Mouse (Mus musculus) CH12.LX (cell line): ENCODE results near the gene Pi16. TPM values are rescaled to one million over a fixed set of nuclear protein-coding genes. Genes with fewer than 3 reads are reported as not detected.

ENCODE experiments used
- DNase-seq: peaks from one replicate; pipeline ENCODE4 v3.0.0-alpha.2; 2013; ENCODE audit errors: extremely low read depth
- H3K27ac ChIP-seq: 2 replicates; pipeline ENCODE4 v1.5.1; 2012; ENCODE audit warnings: low read depth, mild to moderate bottlenecking, control low read depth, moderate library complexity; ENCODE audit not compliant: insufficient read depth
- H3K27me3 ChIP-seq: replicated peaks from 2 replicates; pipeline ENCODE3; 2012; ENCODE audit warnings: inconsistent platforms
- H3K36me3 ChIP-seq, 2 experiments: replicated peaks in 1 of 2; 2 replicates each; pipeline versions ENCODE3 to v1.6.1; 2012; ENCODE audit warnings: inconsistent platforms in 1 of 2, low read length in 1 of 2, mild to moderate bottlenecking in 1 of 2, mixed read lengths in 1 of 2, moderate library complexity in 1 of 2; ENCODE audit not compliant: control insufficient read depth in 1 of 2, insufficient read depth in 1 of 2
- H3K4me1 ChIP-seq, 2 experiments: 2 replicates each; pipeline ENCODE4 v1.6.1; 2012; ENCODE audit warnings: inconsistent platforms in 1 of 2, moderate library complexity in 1 of 2; ENCODE audit not compliant: insufficient read depth in 2 of 2, control insufficient read depth in 1 of 2
- H3K4me2 ChIP-seq: 2 replicates; pipeline ENCODE4 v1.6.1; 2012; ENCODE audit warnings: low read depth, mild to moderate bottlenecking, control low read depth; ENCODE audit not compliant: poor library complexity, insufficient read depth, severe bottlenecking
- H3K4me3 ChIP-seq, 3 experiments: fragments of 150-350 bp in 1 of 3; sonication (generic) in 1 of 3; replicated peaks in 1 of 3; 2 replicates each; pipeline versions ENCODE3 to v1.5.1; 2011 to 2012; ENCODE audit warnings: low read depth in 2 of 3, low read length in 2 of 3, mild to moderate bottlenecking in 2 of 3, moderate library complexity in 2 of 3, control low read depth in 1 of 3, improper control_type of control experiment in 1 of 3, inconsistent platforms in 1 of 3, mixed read lengths in 1 of 3; ENCODE audit not compliant: poor library complexity in 1 of 3
- H3K79me2 ChIP-seq: replicated peaks from 2 replicates; pipeline ENCODE4 v1.6.1; 2012; ENCODE audit warnings: mild to moderate bottlenecking, moderate library complexity; ENCODE audit not compliant: control insufficient read depth, poor library complexity, insufficient read depth, severe bottlenecking; ENCODE audit errors: extremely low read depth
- H3K9ac ChIP-seq: 2 replicates; pipeline ENCODE4 v1.6.1; 2012; ENCODE audit warnings: low read depth, mild to moderate bottlenecking, control low read depth, moderate library complexity; ENCODE audit not compliant: insufficient read depth
- H3K9me3 ChIP-seq: replicated peaks from 2 replicates; pipeline ENCODE3; 2012; ENCODE audit warnings: low read length, inconsistent platforms, mixed read lengths
- CTCF ChIP-seq, 2 experiments: IDR thresholded peaks in 1 of 2; conservative IDR thresholded peaks in 1 of 2; 2 replicates each; pipeline ENCODE4 v1.5.1; 2011 to 2012; ENCODE audit warnings: low read depth in 2 of 2, low read length in 2 of 2, improper control_type of control experiment in 1 of 2, inconsistent platforms in 1 of 2, mild to moderate bottlenecking in 1 of 2, moderate library complexity in 1 of 2
- IRF4 ChIP-seq: IDR thresholded peaks from 2 replicates; pipeline ENCODE4 v1.6.1; 2014; ENCODE audit warnings: low read depth, mild to moderate bottlenecking, inconsistent platforms, low read length, improper control_type of control experiment
- JUND ChIP-seq: conservative IDR thresholded peaks from 2 replicates; pipeline ENCODE4 v1.6.1; 2011; ENCODE audit warnings: low read depth, low read length, improper control_type of control experiment
- MAFK ChIP-seq: IDR thresholded peaks from 2 replicates; pipeline ENCODE4 v1.6.1; 2011; ENCODE audit warnings: low read length, improper control_type of control experiment; ENCODE audit not compliant: insufficient replicate concordance
- MAX ChIP-seq: IDR thresholded peaks from 2 replicates; pipeline ENCODE4 v1.6.1; 2011; ENCODE audit warnings: low read length, improper control_type of control experiment
- MEF2A ChIP-seq: IDR thresholded peaks from 2 replicates; pipeline ENCODE4 v1.6.1; 2014; ENCODE audit warnings: low read depth, mild to moderate bottlenecking, inconsistent platforms, low read length, improper control_type of control experiment, borderline replicate concordance
- PAX5 ChIP-seq: IDR thresholded peaks from 2 replicates; pipeline ENCODE4 v1.6.1; 2012; ENCODE audit warnings: low read length, inconsistent platforms, mixed read lengths
- SIN3A ChIP-seq: IDR thresholded peaks from 2 replicates; pipeline ENCODE4 v1.6.1; 2012; ENCODE audit warnings: low read length, improper control_type of control experiment, inconsistent platforms
- TBP ChIP-seq: conservative IDR thresholded peaks from 2 replicates; pipeline ENCODE4 v1.6.1; 2011; ENCODE audit warnings: low read depth, low read length, improper control_type of control experiment
- TCF12 ChIP-seq: IDR thresholded peaks from 2 replicates; pipeline ENCODE4 v1.6.1; 2014; ENCODE audit warnings: low read depth, mild to moderate bottlenecking, inconsistent platforms, low read length, improper control_type of control experiment
- USF1 ChIP-seq: IDR thresholded peaks from 2 replicates; pipeline ENCODE4 v1.6.1; 2014; ENCODE audit warnings: low read depth, mild to moderate bottlenecking, inconsistent platforms, low read length, improper control_type of control experiment
- ZC3H11A ChIP-seq: IDR thresholded peaks from 2 replicates; pipeline ENCODE4 v1.6.1; 2012; ENCODE audit warnings: low read depth, mild to moderate bottlenecking, inconsistent platforms, low read length, improper control_type of control experiment
- ZKSCAN1 ChIP-seq: IDR thresholded peaks from 2 replicates; pipeline ENCODE4 v1.6.1; 2012; ENCODE audit warnings: low read depth, inconsistent platforms, low read length, improper control_type of control experiment, borderline replicate concordance
- ZNF384 ChIP-seq: IDR thresholded peaks from 2 replicates; pipeline ENCODE4 v1.6.1; 2012; ENCODE audit warnings: low read depth, low read length, improper control_type of control experiment, inconsistent platforms
- dilution Hi-C: fragments of 300-500 bp; cut with MboI; formaldehyde crosslinking; loops from 2 replicates; pipeline ENCODE4 v1.14.3; 2020; ENCODE audit warnings: low sequenced_read_pairs; ENCODE audit not compliant: extremely low pct_unique_long_range_greater_than_20kb, extremely low pct_ligation_motif_present
- in situ Hi-C: fragments of 300-500 bp; cut with MboI; formaldehyde crosslinking; loops from 3 replicates; pipeline ENCODE4 v1.14.3; 2019; ENCODE audit warnings: low sequenced_read_pairs, low pct_ligation_motif_present, low pct_unique_long_range_greater_than_20kb, mixed read lengths
- polyA plus RNA-seq: library from polyadenylated mRNA; unstranded; fragments of >175 nt; gene quantifications from 2 replicates; pipeline ENCODE4 v1.2.1, GENCODE M21; 2012; ENCODE audit warnings: low read depth; ENCODE audit not compliant: insufficient read length
- total RNA-seq, 2 experiments: library from RNA; depleted of rRNA; stranded (reverse); fragments of 300-350 nt in 1 of 2; fragments of >200 nt in 1 of 2; gene quantifications; 2 replicates each; pipeline ENCODE4 v1.2.3; 2012 to 2014

Pi16 gene
- total and polyA plus RNA-seq, 3 experiments, result 0.13 TPM; not detected in 2

DNA sequence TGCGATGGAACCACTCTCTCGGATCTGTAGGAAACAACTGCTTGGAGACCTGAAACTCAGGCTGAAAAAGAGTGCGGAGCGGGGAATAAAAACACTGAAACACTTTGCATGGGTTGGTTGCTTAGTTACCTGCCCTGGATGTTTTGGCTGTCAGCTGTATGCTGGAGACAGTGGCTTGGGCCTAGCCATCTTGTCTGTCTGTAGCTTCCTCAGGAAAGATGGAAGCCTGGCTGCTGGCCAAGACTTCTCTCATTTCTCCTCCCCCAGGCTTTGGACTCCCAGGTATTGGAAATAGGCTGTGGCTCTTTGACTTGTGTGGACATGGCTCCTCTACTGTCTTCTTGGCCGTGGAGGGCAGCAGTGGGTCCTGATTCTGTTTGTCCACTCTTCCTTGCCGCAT is 16.1 kb upstream of the Pi16 start:
- DNase-seq, result no peak
- in situ Hi-C loops (no loop called here), dilution Hi-C loops (no loop called here)
- Histone ChIP-seq H3K4me2 (no peak overlapping the region), H3K36me3 (peaks cover 38 to 62% of the 10 kb centered on the region in 2 experiments), H3K9me3 (peaks cover 4% of the 10 kb centered on the region), H3K4me1 (peaks cover 6 to 49% of the 10 kb centered on the region in 2 experiments; a peak in 3 of 4 replicates), H3K27me3 (no peaks in the 10 kb centered on the region), H3K9ac (no peak overlapping the region), H3K27ac (no peak overlapping the region), H3K4me3 (no peak overlapping the region), H3K79me2 (no peaks in the 10 kb centered on the region)
- TF ChIP-seq TCF12 (no peak), IRF4 (no peak), TBP (no peak), ZC3H11A (no peak), SIN3A (no peak), MAX (no peak), ZKSCAN1 (no peak), MAFK (no peak), PAX5 (no peak), MEF2A (no peak), CTCF (conservative IDR thresholded peaks at IDR 0.05 in 1 of 2, IDR thresholded peaks at IDR 0.05 in 1 of 2; ENCODE audit: low read depth in 2 of 2, low read length in 2 of 2) (no peak)

- Histone ChIP-seq H3K4me1 (peaks cover 6 to 53% of the 10 kb centered on the region in 2 experiments; a peak in 3 of 4 replicates), H3K9me3 (peaks cover 4% of the 10 kb centered on the region), H3K4me2 (no peak overlapping the region), H3K9ac (no peak overlapping the region), H3K79me2 (no peaks in the 10 kb centered on the region), H3K27me3 (no peaks in the 10 kb centered on the region), H3K36me3 (peaks cover 32 to 54% of the 10 kb centered on the region in 2 experiments), H3K4me3 (no peak overlapping the region), H3K27ac (no peak overlapping the region)
- no peak for DNase-seq
- in situ Hi-C loops, result no loop called here
- no peak for TF ChIP-seq ZNF384
- dilution Hi-C loops, result no loop called here
Measured at GRCm38 (mm10) chr17:29302149-29302548, 15.3 kb upstream of the Pi16 start.

DNA sequence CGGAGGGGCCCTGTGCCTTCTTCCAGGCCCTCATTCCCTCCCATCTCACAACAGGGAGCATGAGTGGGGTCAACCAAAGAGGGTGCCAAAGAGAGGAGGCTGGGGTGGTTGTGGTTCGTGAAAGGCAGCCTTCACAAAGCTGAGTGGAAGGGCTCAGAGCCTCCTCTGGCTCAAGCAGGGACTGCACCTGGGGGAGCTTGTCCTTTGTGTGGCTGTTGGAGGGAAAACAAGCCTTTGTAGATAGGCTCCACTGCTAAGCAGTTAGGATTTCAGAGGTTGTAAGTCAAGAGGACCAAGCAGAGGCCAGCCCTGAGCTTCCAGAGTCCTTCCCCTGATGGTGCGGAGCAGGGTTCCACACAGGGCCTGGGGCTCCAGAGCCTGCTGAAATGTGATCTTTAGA is 14.4 kb upstream of the Pi16 start:
- Histone ChIP-seq H3K9me3 (peaks cover 4% of the 10 kb centered on the region), H3K4me2 (no peak overlapping the region), H3K27me3 (no peaks in the 10 kb centered on the region), H3K79me2 (no peaks in the 10 kb centered on the region), H3K4me3 (no peak overlapping the region), H3K9ac (no peak overlapping the region), H3K27ac (no peak overlapping the region), H3K36me3 (peaks cover 28 to 48% of the 10 kb centered on the region in 2 experiments)
- no peak for TF ChIP-seq USF1
- TF ChIP-seq JUND, result no peak
- peak; percentile 9 to 36; a peak in 2 of 4 replicates for TF ChIP-seq CTCF (conservative IDR thresholded peaks at IDR 0.05 in 1 of 2, IDR thresholded peaks at IDR 0.05 in 1 of 2; ENCODE audit: low read depth in 2 of 2, low read length in 2 of 2)
- TF ChIP-seq, all 38 proteins: peak for 1
- dilution Hi-C loops (no loop called here), in situ Hi-C loops (no loop called here)
- H3K4me1 ChIP-seq, result peaks cover 6 to 49% of the 10 kb centered on the region in 2 experiments; a peak in 3 of 4 replicates
- DNase-seq, result peak; percentile 37
